Mouse (Mus musculus) embryo, embryonic 11 days (tissue): ENCODE data around the gene Lipo1.
"Not testable (repeated sequence)": the region's sequence is repeated elsewhere in the genome, so short reads cannot be mapped to it uniquely, and the experiment has no call there.

Source experiments
- DNase-seq: peaks from one replicate; pipeline ENCODE4 v3.0.0-alpha.2; 2015

Gene Lipo1

DNA sequence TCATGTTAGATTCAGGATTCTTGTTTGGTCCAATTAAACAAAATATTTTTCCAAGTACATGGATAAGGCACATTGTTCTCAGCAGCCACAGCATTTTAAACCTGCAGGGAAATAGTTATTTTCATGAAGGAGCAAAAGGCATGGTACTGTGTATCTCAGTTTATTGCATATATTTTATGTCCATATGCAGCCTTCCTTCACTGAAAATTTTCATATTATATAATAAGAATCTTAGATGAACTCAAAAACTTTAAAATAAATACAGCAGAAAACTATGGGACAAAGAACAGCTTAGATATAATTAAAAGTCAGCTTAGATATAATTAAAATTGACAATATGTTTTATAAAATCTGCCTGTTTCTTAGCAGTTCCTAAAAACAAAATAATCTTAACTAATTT, at the start of gene Lipo1:
Lipo1 (minus strand) TSS at position 101 of the 400 bp plus-strand sequence.
- not testable (repeated sequence) for DNase-seq

DNA sequence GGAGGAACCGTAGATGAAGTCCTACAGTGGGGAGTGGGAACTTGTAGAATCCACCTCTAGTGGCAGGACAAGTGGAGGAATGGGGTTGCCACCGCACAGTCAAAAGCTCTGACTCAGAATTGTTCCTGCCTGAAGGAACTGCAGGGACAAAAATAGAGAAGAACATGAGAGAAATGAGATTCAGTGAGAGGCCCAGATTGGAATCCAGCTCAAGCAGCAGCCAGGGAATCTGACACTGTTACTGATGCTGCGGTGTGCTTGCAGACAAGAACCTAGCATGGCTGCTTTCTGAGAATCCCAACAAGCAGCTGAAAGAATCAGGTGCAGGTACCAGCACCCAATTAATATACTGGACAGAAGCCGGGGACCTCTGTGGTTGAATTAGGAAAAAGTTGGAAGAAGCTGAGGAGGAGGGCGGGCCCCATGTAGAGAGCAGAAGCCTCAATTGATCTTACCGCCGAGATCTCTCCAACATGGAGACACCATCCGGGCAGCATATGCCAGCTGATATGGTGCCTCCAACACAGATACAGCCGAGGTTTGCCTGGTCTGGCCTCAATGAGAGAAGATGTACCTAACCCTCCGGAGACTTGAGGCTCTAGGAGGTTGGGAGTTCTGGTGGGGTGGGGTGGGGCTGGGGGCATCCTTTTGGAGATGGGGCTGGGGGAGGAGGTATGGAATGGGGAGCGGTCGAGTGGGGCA, 532 bp downstream of the Lipo1 start:
- DNase-seq: no peak

DNA sequence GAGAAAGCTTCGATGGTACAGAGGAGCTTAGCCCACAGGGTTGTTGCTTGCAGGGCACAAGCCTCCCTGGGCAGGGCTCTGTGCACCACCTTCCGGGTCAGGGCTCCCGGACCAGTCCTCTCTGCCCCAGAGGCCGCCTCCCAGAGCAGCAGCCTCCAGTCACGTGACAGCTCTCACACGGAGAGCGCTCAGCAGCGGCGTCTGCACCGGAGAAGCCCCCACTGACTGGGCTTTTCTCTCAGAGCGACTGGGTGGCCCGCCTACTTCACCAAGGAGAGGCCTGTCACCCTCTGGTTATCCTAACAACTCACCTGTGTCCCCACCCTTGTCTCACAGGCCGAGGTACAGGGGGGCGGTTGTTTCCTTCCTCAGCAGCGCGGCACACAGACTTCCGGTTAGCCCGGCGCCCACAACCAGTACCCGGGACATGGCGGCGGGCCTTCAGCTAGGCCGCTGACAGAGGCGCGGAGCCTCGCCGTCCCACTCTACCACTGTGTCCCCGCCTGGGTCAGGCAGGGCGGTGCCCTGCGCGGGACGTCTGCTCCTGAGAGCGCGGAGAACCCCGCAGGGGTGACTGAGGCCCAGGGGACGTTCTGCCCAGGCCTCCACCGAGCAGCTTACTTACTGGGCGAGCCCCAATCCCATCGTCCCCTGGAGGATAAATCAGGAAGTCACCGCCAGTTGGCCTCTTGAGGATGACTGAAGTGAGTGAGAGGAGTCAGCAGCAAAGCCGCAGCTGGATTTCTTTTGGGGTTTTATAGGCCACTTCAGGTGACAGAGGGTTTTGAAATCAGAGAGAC, 25.8 kb downstream of the Lipo1 start, which contains the start of gene Lipo3:
Lipo3 (minus strand) TSS at position 665 of the 800 bp plus-strand sequence.
- DNase-seq: peak; percentile 20

DNA sequence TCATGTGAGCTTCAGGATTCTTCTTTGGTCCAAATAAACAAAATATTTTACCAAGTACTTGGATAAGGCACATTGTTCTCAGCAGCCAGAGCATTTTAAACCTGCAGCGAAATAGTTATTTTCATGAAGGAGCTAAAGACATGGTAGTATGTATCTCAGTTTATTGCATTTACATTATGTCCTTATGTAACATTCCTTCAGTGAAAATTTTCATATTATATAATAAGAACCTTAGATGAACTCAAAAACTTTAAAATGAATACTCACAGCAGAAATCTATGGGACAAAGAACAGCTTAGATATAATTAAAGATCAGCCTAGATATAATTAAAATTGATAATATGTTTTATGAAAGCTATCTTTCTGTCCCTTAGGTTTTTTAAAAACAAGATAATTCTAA, 36.0 kb downstream of the Lipo1 start, which contains the start of gene Lipo2:
Lipo2 (minus strand) TSS at position 101 of the 400 bp plus-strand sequence.
- not testable (repeated sequence) for DNase-seq
